Mouse (Mus musculus) thymus, adult 2 months (tissue): ENCODE results near the gene Cops3.

ENCODE experiments used
- CTCF ChIP-seq: fragments of 200-500 bp; IDR thresholded peaks from 2 replicates; pipeline ENCODE4 v1.5.1; 2012; ENCODE audit warnings: mild to moderate bottlenecking, control low read depth, low read length, moderate library complexity, borderline replicate concordance; ENCODE audit not compliant: control insufficient read depth, poor library complexity, insufficient read depth; ENCODE audit errors: extremely low read depth
- POLR2A ChIP-seq: fragments of 200-500 bp; IDR thresholded peaks from 2 replicates; pipeline ENCODE4 v1.6.1; 2012; ENCODE audit warnings: mild to moderate bottlenecking, low read length, control low read depth, moderate library complexity; ENCODE audit not compliant: control insufficient read depth, poor library complexity, insufficient read depth; ENCODE audit errors: extremely low read depth

DNA sequence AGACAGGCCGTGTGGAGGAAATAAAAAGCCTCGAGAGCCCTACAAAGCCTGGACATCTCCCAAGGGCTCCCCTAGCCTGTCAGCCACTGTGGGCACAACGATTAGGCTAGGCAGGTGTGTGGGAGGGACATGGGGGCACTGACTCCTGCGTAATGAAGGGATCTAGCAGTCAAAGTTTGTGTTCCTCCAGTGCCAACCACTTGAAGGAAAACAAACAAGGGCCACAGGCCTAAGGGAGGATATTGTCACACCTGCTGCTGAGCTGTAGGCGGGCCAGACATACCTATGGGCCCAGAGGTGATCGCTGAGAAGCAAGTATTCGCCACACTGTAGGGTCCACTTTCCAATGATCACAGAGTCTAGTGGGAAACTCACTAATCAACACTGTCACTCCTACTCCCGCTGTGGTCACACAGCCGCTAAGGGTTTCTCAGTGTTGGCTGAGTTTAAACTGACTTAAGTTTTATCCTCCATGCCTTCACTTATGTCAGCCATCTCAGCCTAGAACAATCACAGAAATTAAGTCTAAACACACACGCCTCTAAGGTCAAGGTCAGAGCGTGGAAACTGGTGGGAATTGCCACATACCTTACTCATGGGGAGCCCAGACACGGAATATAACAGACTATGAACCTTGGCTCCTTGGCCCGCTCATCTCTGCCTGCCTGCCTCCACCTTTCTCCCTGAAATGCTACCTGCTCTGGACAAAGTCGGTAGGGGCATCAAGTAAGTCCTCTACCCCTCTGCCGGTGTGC lies 53.0 kb downstream of the Cops3 start:
- TF ChIP-seq CTCF (no peak), POLR2A (no peak)
